Mouse (Mus musculus) left cerebral cortex, adult 8-10 months (tissue): ENCODE data around the gene Tnf. TPM values are rescaled to one million over a fixed set of nuclear protein-coding genes. Genes with fewer than 3 reads are reported as not detected.

Experiments
- DNase-seq, 2 experiments: peaks; one replicate each; pipeline ENCODE4 v3.0.0; 2022; ENCODE audit warnings: low spot score in 2 of 2
- microRNA-seq, 2 experiments: library from miRNA; unstranded; fragments of <30 nt; microRNA quantifications; one replicate each; pipeline ENCODE4 v1.2.0; 2022
- total RNA-seq, 4 experiments: library from RNA; stranded (reverse); gene quantifications; 2 replicates each; pipeline ENCODE4 v1.2.4; 2022

Gene Tnf
- total RNA-seq, 4 experiments from 2014 or later = 0.39 TPM; not detected in 3

GRCm38 (mm10) chr17:35155451-35155850, 46.4 kb downstream of the Tnf start:
- DNase-seq = no peak

DNA sequence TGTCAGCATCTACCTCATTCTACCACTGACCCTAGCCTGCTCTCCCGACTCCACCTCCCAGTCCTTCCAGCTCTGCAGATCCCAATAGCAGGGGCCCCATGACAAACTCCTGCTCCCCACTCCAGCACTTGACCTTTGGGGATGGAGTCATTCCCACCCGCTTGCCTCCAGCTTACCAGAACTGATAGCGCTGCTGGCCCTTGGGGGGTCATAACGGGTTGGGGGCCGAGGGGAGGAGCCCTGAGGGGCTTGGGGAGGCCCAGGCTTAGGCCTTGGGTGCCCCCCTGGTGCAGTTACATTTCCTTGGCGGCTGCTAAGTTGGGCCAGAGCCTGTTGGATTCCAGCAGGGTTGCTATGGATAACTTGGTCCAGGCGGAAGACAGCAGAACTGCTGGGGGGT, 47.2 kb downstream of the Tnf start:
- no peak for DNase-seq

- no peak for DNase-seq
These were observed 47.9 kb downstream of the Tnf start for GRCm38 (mm10) chr17:35153931-35154330.

- DNase-seq = no peak
These were observed 48.7 kb downstream of the Tnf start for GRCm38 (mm10) chr17:35153077-35153476.

GRCm38 (mm10) chr17:35152121-35152520, 49.7 kb downstream of the Tnf start:
- DNase-seq = no peak

Small RNA genes within 50 kb of the gene (microRNA-seq; reads per million reads assigned to microRNA genes)
- gene Mir6973a (0 reads per million in 2 experiments), gene Mir6974 (0.21 to 0.22 reads per million in 2 experiments), gene Mir6975 (0.21 to 0.22 reads per million in 2 experiments), gene Mir8094 (0 to 0.66 reads per million in 2 experiments)

Other genes with a start within 250 kb of the Tnf start
- gene Hspa1b, start 242.8 kb downstream of the Tnf start, total RNA-seq = 10 to 100 TPM in 2 of 4 experiments, 1 to 10 TPM in 2; 6.9 to 13.1 (median 10.4) TPM
- not detected for gene Gm20481, start 232.1 kb downstream of the Tnf start, total RNA-seq
- 10 to 100 TPM; 11.9 to 17.5 (median 13.7) TPM for gene Hspa1a, start 229.9 kb downstream of the Tnf start, total RNA-seq
- gene Hspa1l, start 229.3 kb downstream of the Tnf start, total RNA-seq = under 1 TPM; 0.24 to 0.72 (median 0.58) TPM
- 10 to 100 TPM; 14.1 to 22.5 (median 17.3) TPM for gene Lsm2, start 220.1 kb downstream of the Tnf start, total RNA-seq
- gene Vars, start 201.0 kb downstream of the Tnf start, total RNA-seq = 10 to 100 TPM; 43.5 to 53.0 (median 48.2) TPM
- 1 to 10 TPM in 3 of 4 experiments, under 1 TPM in 1; 0.95 to 1.5 (median 1.3) TPM for gene Vwa7, start 185.4 kb downstream of the Tnf start, total RNA-seq
- gene Sapcd1, start 174.0 kb downstream of the Tnf start, total RNA-seq = under 1 TPM in 2 of 4 experiments, not detected in 2; 0.59 to 0.67 TPM
- 1 to 10 TPM in 1 of 4 experiments, under 1 TPM in 2, not detected in 1; 0.34 to 1.2 (median 0.78) TPM for gene Msh5, start 155.3 kb downstream of the Tnf start, total RNA-seq
- gene Clic1, start 152.0 kb downstream of the Tnf start, total RNA-seq = 10 to 100 TPM; 10.2 to 18.3 (median 11.8) TPM
- 10 to 100 TPM; 13.1 to 20.2 (median 14.8) TPM for gene Ddah2, start 143.0 kb downstream of the Tnf start, total RNA-seq
- gene Ly6g6c, start 136.6 kb downstream of the Tnf start, total RNA-seq = not detected
- under 1 TPM in 1 of 4 experiments, not detected in 3; 0.15 TPM for gene Mpig6b, start 135.8 kb downstream of the Tnf start, total RNA-seq
- gene Ly6g6e, start 125.1 kb downstream of the Tnf start, total RNA-seq = 1 to 10 TPM; 3.7 to 4.9 (median 4.0) TPM
- gene Ly6g6d, start 123.9 kb downstream of the Tnf start, total RNA-seq = 1 to 10 TPM in 3 of 4 experiments, under 1 TPM in 1; 0.70 to 1.8 (median 1.3) TPM
- gene Ly6g6f, start 116.4 kb downstream of the Tnf start, total RNA-seq = under 1 TPM in 2 of 4 experiments, not detected in 2; 0.50 to 0.54 TPM
- gene Abhd16a, start 112.7 kb downstream of the Tnf start, total RNA-seq = 100 to 1,000 TPM; 117 to 125 (median 121) TPM
- gene Ly6g5c, start 93.7 kb downstream of the Tnf start, total RNA-seq = not detected
- under 1 TPM; 0.32 to 1.00 (median 0.46) TPM for gene Ly6g5b, start 86.6 kb downstream of the Tnf start, total RNA-seq
- gene Gpank1, start 80.6 kb downstream of the Tnf start, total RNA-seq = 10 to 100 TPM; 19.7 to 24.5 (median 22.8) TPM
- 100 to 1,000 TPM; 188 to 228 (median 194) TPM for gene Csnk2b, start 80.0 kb downstream of the Tnf start, total RNA-seq
- 10 to 100 TPM; 25.6 to 34.3 (median 30.1) TPM for gene D17H6S53E, start 75.6 kb downstream of the Tnf start, total RNA-seq
- not detected for gene Apom, start 70.0 kb downstream of the Tnf start, total RNA-seq
- gene Bag6, start 66.8 kb downstream of the Tnf start, total RNA-seq = 100 to 1,000 TPM; 263 to 306 (median 290) TPM
- gene Prrc2a, start 37.1 kb downstream of the Tnf start, total RNA-seq = 100 to 1,000 TPM; 272 to 295 (median 280) TPM
- 10 to 100 TPM; 11.2 to 30.3 (median 17.4) TPM for gene Aif1, start 25.9 kb downstream of the Tnf start, total RNA-seq
- gene Lst1, start 13.6 kb downstream of the Tnf start, total RNA-seq = 10 to 100 TPM in 1 of 4 experiments, 1 to 10 TPM in 3; 6.5 to 10.1 (median 7.9) TPM
- 1 to 10 TPM in 3 of 4 experiments, not detected in 1; 1.0 to 1.6 (median 1.2) TPM for gene Ltb, start 7.6 kb downstream of the Tnf start, total RNA-seq
- 1 to 10 TPM in 1 of 4 experiments, under 1 TPM in 3; 0.28 to 1.2 (median 0.58) TPM for gene Lta, start 3.3 kb upstream of the Tnf start, total RNA-seq
- gene Gm16181, start 18.8 kb upstream of the Tnf start, total RNA-seq = not detected
- 100 to 1,000 TPM; 552 to 589 (median 575) TPM for gene Atp6v1g2, start 31.7 kb upstream of the Tnf start, total RNA-seq
- gene Nfkbil1, start 33.8 kb upstream of the Tnf start, total RNA-seq = 10 to 100 TPM; 14.1 to 18.8 (median 17.1) TPM
- gene Ddx39b, start 39.7 kb upstream of the Tnf start, total RNA-seq = 100 to 1,000 TPM; 175 to 212 (median 200) TPM
- gene H2-D1, start 60.7 kb upstream of the Tnf start, total RNA-seq = 10 to 100 TPM; 29.5 to 72.8 (median 47.5) TPM
- 1 to 10 TPM in 3 of 4 experiments, under 1 TPM in 1; 0.67 to 2.3 (median 1.4) TPM for gene H2-Q1, start 118.4 kb upstream of the Tnf start, total RNA-seq
- 1 to 10 TPM in 2 of 4 experiments, under 1 TPM in 2; 0.34 to 1.3 (median 0.94) TPM for gene H2-Q2, start 140.2 kb upstream of the Tnf start, total RNA-seq
- gene H2-Q4, start 177.6 kb upstream of the Tnf start, total RNA-seq = 1 to 10 TPM; 2.5 to 7.0 (median 4.7) TPM
- 1 to 10 TPM in 1 of 4 experiments, under 1 TPM in 3; 0.38 to 1.5 (median 0.86) TPM for gene H2-Q6, start 222.8 kb upstream of the Tnf start, total RNA-seq
- 1 to 10 TPM in 2 of 4 experiments, under 1 TPM in 2; 0.59 to 2.3 (median 1.1) TPM for gene H2-Q7, start 237.1 kb upstream of the Tnf start, total RNA-seq